Mouse (Mus musculus) midbrain, embryonic 10.5 days (tissue): ENCODE measurements around the gene Rptor. TPM values are rescaled to one million over a fixed set of nuclear protein-coding genes. Genes with fewer than 3 reads are reported as not detected.

Experiments
- DNase-seq: peaks from one replicate; pipeline ENCODE4 v3.0.0-alpha.2; 2017; ENCODE audit warnings: low spot score
- H3K27ac ChIP-seq: fragments of 300-500 bp; sonication (generic); replicated peaks from 2 replicates; pipeline ENCODE4 v1.5.1; 2016; ENCODE audit warnings: mild to moderate bottlenecking
- H3K27me3 ChIP-seq: fragments of 300-500 bp; sonication (generic); 2 replicates; pipeline ENCODE4 v1.6.1; 2016; ENCODE audit warnings: low read depth, mild to moderate bottlenecking; ENCODE audit not compliant: poor library complexity, severe bottlenecking
- H3K36me3 ChIP-seq: fragments of 300-500 bp; sonication (generic); 2 replicates; pipeline ENCODE4 v1.6.1; 2016; ENCODE audit warnings: mild to moderate bottlenecking, moderate library complexity
- H3K4me1 ChIP-seq: fragments of 300-500 bp; sonication (generic); 2 replicates; pipeline ENCODE4 v1.6.1; 2016
- H3K4me3 ChIP-seq: fragments of 300-500 bp; sonication (generic); 2 replicates; pipeline ENCODE4 v1.5.1; 2016; ENCODE audit warnings: mild to moderate bottlenecking, moderate library complexity
- H3K9me3 ChIP-seq: fragments of 300-500 bp; sonication (generic); replicated peaks from 2 replicates; pipeline ENCODE4 v1.6.1; 2016; ENCODE audit warnings: mild to moderate bottlenecking
- WGBS: fragments of 180-500 bp; shearing (Covaris S2); methylation state at CpG from one replicate; pipeline ENCODE4 v1.1.7; 2016; 5-methylcytosine and 5-hydroxymethylcytosine counted together
- polyA plus RNA-seq: library from polyadenylated mRNA; unstranded; fragments of >200 nt; fragmentation: Nextera tagmentation; extraction: Ambion mirVana; gene quantifications from 2 replicates; pipeline ENCODE4 v1.2.1, GENCODE M21; 2016

Rptor gene
- polyA plus RNA-seq, 1 experiment from 2014 or later = 11.0 TPM

GRCm38 (mm10) chr11:119937216-119937615, 334.5 kb downstream of the Rptor start:
- WGBS = 64% methylated on average over 12 of the region's 12 CpGs
- H3K27ac ChIP-seq = peak overlapping the region; percentile 7; the same call in 1 of the 2 replicates
- DNase-seq = no peak
- H3K4me3 ChIP-seq = no peak overlapping the region
- peaks cover 74% of the 10 kb centered on the region for H3K4me1 ChIP-seq
- no peaks in the 10 kb centered on the region for H3K9me3 ChIP-seq
- H3K36me3 ChIP-seq = no peaks in the 10 kb centered on the region
- H3K27me3 ChIP-seq = peaks cover 60% of the 10 kb centered on the region

GRCm38 (mm10) chr11:119937772-119938502, 335.2 kb downstream of the Rptor start:
- H3K36me3 ChIP-seq = no peaks in the 10 kb centered on the region
- H3K4me3 ChIP-seq = no peak overlapping the region
- no peak for DNase-seq
- peaks cover 60% of the 10 kb centered on the region for H3K27me3 ChIP-seq
- no peaks in the 10 kb centered on the region for H3K9me3 ChIP-seq
- no peak overlapping the region for H3K27ac ChIP-seq
- peaks cover 70% of the 10 kb centered on the region for H3K4me1 ChIP-seq
- 67% methylated on average over 19 of the region's 19 CpGs for WGBS

- no peaks in the 10 kb centered on the region for H3K9me3 ChIP-seq
- H3K4me1 ChIP-seq = peaks cover 81% of the 10 kb centered on the region
- WGBS = 53% methylated on average over 8 of the region's 8 CpGs
- peak overlapping the region; percentile 17; the same call in 1 of the 2 replicates for H3K27ac ChIP-seq
- H3K36me3 ChIP-seq = no peaks in the 10 kb centered on the region
- no peak for DNase-seq
- H3K4me3 ChIP-seq = no peak overlapping the region
- H3K27me3 ChIP-seq = peaks cover 62% of the 10 kb centered on the region
Measured at GRCm38 (mm10) chr11:119939073-119939710, 336.5 kb downstream of the Rptor start.

GRCm38 (mm10) chr11:119939711-119940106, 337.0 kb downstream of the Rptor start:
- WGBS = 78% methylated on average over 4 of the region's 4 CpGs
- Histone ChIP-seq H3K9me3 (no peaks in the 10 kb centered on the region), H3K4me3 (no peak overlapping the region), H3K27ac (0 out of 2 replicates have a peak overlapping the region, but pooled peaks have one; percentile 17), H3K4me1 (peaks cover 83% of the 10 kb centered on the region), H3K27me3 (peaks cover 66% of the 10 kb centered on the region), H3K36me3 (no peaks in the 10 kb centered on the region)
- no peak for DNase-seq

- Histone ChIP-seq H3K27me3 (peaks cover 71% of the 10 kb centered on the region), H3K27ac (no peak overlapping the region), H3K4me3 (no peak overlapping the region), H3K36me3 (no peaks in the 10 kb centered on the region), H3K4me1 (peaks cover 84% of the 10 kb centered on the region), H3K9me3 (no peaks in the 10 kb centered on the region)
- 74% methylated on average over 11 of the region's 11 CpGs for WGBS
- no peak for DNase-seq
Measured at GRCm38 (mm10) chr11:119940142-119940541, 337.4 kb downstream of the Rptor start.

GRCm38 (mm10) chr11:119941794-119942193, 339.1 kb downstream of the Rptor start:
- no peak for DNase-seq
- H3K4me3 ChIP-seq = peak overlapping the region; percentile 85
- H3K27ac ChIP-seq = peak overlapping the region; percentile 86; the same call in 1 of the 2 replicates
- WGBS = 10% methylated on average over 8 of the region's 8 CpGs
- H3K9me3 ChIP-seq = no peaks in the 10 kb centered on the region
- H3K36me3 ChIP-seq = no peaks in the 10 kb centered on the region
- peaks cover 71% of the 10 kb centered on the region for H3K27me3 ChIP-seq
- H3K4me1 ChIP-seq = peaks cover 72% of the 10 kb centered on the region

- peaks cover 67% of the 10 kb centered on the region for H3K4me1 ChIP-seq
- DNase-seq = no peak
- peaks cover 66% of the 10 kb centered on the region for H3K27me3 ChIP-seq
- peak overlapping the region; percentile 86 for H3K27ac ChIP-seq
- under 1% methylated on average over 43 of the region's 43 CpGs for WGBS
- H3K4me3 ChIP-seq = peak overlapping the region; percentile 85
- no peaks in the 10 kb centered on the region for H3K9me3 ChIP-seq
- no peaks in the 10 kb centered on the region for H3K36me3 ChIP-seq
Measured at GRCm38 (mm10) chr11:119942201-119942726, 339.6 kb downstream of the Rptor start.

GRCm38 (mm10) chr11:119942727-119943427, 340.2 kb downstream of the Rptor start, which contains the start of gene Baiap2:
Gene Baiap2 (plus strand): TSS chr11:119942763.
- Histone ChIP-seq H3K4me1 (peaks cover 65% of the 10 kb centered on the region), H3K36me3 (no peaks in the 10 kb centered on the region), H3K27ac (peak within 1 kb of the TSS; percentile 86), H3K9me3 (no peaks in the 10 kb centered on the region), H3K27me3 (peaks cover 62% of the 10 kb centered on the region), H3K4me3 (peak within 1 kb of the TSS; percentile 85)
- under 1% methylated on average over 79 of the region's 79 CpGs for WGBS
- DNase-seq = peak; percentile 99

- peaks cover 65% of the 10 kb centered on the region for H3K4me1 ChIP-seq
- H3K4me3 ChIP-seq = peak overlapping the region; percentile 85
- no peaks in the 10 kb centered on the region for H3K9me3 ChIP-seq
- peak overlapping the region; percentile 86 for H3K27ac ChIP-seq
- no peak for DNase-seq
- WGBS = 10% methylated on average over 32 of the region's 32 CpGs
- no peaks in the 10 kb centered on the region for H3K36me3 ChIP-seq
- peaks cover 56% of the 10 kb centered on the region for H3K27me3 ChIP-seq
Measured at GRCm38 (mm10) chr11:119943428-119943988, 340.8 kb downstream of the Rptor start.

- Histone ChIP-seq H3K4me3 (no peak overlapping the region), H3K36me3 (no peaks in the 10 kb centered on the region), H3K9me3 (no peaks in the 10 kb centered on the region), H3K4me1 (peaks cover 49% of the 10 kb centered on the region), H3K27me3 (peaks cover 39% of the 10 kb centered on the region), H3K27ac (no peak overlapping the region)
- 95% methylated on average over 7 of the region's 7 CpGs for WGBS
- DNase-seq = no peak
Measured at GRCm38 (mm10) chr11:119945343-119945742, 342.6 kb downstream of the Rptor start.

- peaks cover 21% of the 10 kb centered on the region for H3K27me3 ChIP-seq
- no peaks in the 10 kb centered on the region for H3K36me3 ChIP-seq
- H3K27ac ChIP-seq = no peak overlapping the region
- 96% methylated on average over 1 of the region's 1 CpGs for WGBS
- no peak overlapping the region for H3K4me3 ChIP-seq
- H3K9me3 ChIP-seq = no peaks in the 10 kb centered on the region
- no peak for DNase-seq
- peaks cover 28% of the 10 kb centered on the region for H3K4me1 ChIP-seq
Measured at GRCm38 (mm10) chr11:119947426-119947825, 344.7 kb downstream of the Rptor start.

GRCm38 (mm10) chr11:119947897-119948296, 345.2 kb downstream of the Rptor start:
- Histone ChIP-seq H3K27ac (no peak overlapping the region), H3K9me3 (no peaks in the 10 kb centered on the region), H3K4me3 (no peak overlapping the region), H3K27me3 (peaks cover 21% of the 10 kb centered on the region), H3K36me3 (no peaks in the 10 kb centered on the region), H3K4me1 (peaks cover 28% of the 10 kb centered on the region)
- WGBS = 55% methylated on average over 2 of the region's 2 CpGs
- no peak for DNase-seq
